Mouse (Mus musculus): ENCODE data around the gene Dclk1. TPM values are rescaled to one million over a fixed set of nuclear protein-coding genes. Genes with fewer than 3 reads are reported as not detected.
A peak's percentile ranks its signal among the peaks of the same experiment; 100 is the strongest.

Dclk1 gene
- polyA plus RNA-seq, 1 experiment from 2014 or later, result 256 TPM

DNA sequence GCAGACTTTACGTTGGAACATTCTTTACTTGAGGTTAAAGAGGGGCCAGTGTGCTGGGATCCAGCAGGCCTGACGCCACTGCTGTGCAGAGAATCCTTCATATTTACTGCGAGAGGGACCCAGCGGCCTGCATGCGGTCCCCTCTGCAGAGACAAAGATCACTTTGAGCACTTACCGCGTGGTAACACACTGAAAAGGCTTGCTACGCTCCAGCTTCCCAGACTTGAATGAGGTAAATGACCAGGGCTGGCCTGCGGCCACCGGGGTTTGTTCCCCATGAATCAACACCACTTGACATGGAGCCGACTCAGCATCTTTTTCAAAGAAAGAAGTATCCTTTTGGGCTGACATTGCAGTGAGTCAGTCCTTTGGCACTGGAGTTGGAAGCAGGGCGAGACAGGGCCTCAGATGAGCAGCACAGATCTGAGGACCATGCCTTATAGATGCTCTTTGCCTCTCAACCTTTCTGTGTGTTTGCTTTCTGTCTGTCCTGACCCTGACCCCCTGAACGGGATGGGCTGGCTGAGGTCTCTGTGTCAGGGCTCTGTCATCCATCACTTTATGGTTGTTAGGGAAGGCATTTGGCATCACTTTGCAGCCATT, 111.8 kb downstream of the Dclk1 start:
- H3K4me2 ChIP-seq (replicated peaks), result no peak overlapping the region
- no peaks in the 10 kb centered on the region for H3K36me3 ChIP-seq (replicated peaks; ENCODE audit: control insufficient read depth, insufficient read depth)
- peak overlapping the region; percentile 85 for H3K27ac ChIP-seq
- ATAC-seq (ENCODE audit: low FRiP score), result peak; percentile 44; the same call in 1 of the 2 replicates
- peak overlapping the region; percentile 41; the same call in 1 of the 2 replicates for H3K9ac ChIP-seq
- 17% methylated on average over 13 of the region's 13 CpGs for WGBS
- no peaks in the 10 kb centered on the region for H3K27me3 ChIP-seq (ENCODE audit: control insufficient read depth, insufficient read depth, low read length)
- peaks cover 55% of the 10 kb centered on the region for H3K4me1 ChIP-seq (replicated peaks; ENCODE audit: control insufficient read depth, insufficient read depth, low read length)
- no peak overlapping the region for H3K4me3 ChIP-seq (replicated peaks; ENCODE audit: low read length)
- peak; percentile 64 for DNase-seq (ENCODE audit: low spot score)
- H3K9me3 ChIP-seq (ENCODE audit: control insufficient read depth, low read length), result no peaks in the 10 kb centered on the region

DNA sequence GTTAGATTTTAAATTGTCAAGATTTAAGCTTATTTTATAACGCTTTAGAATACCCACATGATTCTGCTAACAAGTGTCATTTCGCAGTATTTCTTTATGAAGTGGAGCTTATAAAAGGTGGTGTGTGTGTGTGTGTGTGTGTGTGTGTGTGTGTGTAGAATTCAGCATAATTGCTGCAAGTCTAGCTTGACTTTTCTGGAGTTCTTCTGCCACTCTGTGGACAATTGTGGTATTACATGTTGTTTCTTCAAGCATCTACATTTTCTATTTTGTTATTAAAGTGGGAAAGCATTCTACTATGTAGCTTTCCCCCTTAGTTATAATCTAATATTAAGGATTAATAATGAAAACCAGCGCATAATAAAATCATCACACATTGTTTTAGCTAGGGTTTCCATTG, 112.6 kb downstream of the Dclk1 start:
- Histone ChIP-seq H3K9me3 (ENCODE audit: control insufficient read depth, low read length) (no peaks in the 10 kb centered on the region), H3K9ac (peak overlapping the region; percentile 25; the same call in 1 of the 2 replicates), H3K4me2 (replicated peaks) (no peak overlapping the region), H3K4me3 (replicated peaks; ENCODE audit: low read length) (no peak overlapping the region), H3K36me3 (replicated peaks; ENCODE audit: control insufficient read depth, insufficient read depth) (no peaks in the 10 kb centered on the region), H3K27ac (peak overlapping the region; percentile 85; the same call in 1 of the 2 replicates), H3K4me1 (replicated peaks; ENCODE audit: control insufficient read depth, insufficient read depth, low read length) (peaks cover 47% of the 10 kb centered on the region), H3K27me3 (ENCODE audit: control insufficient read depth, insufficient read depth, low read length) (no peaks in the 10 kb centered on the region)
- DNase-seq (ENCODE audit: low spot score) (peak; percentile 91), ATAC-seq (ENCODE audit: low FRiP score) (no peak)
- WGBS, result 16% methylated on average over 3 of the region's 3 CpGs

DNA sequence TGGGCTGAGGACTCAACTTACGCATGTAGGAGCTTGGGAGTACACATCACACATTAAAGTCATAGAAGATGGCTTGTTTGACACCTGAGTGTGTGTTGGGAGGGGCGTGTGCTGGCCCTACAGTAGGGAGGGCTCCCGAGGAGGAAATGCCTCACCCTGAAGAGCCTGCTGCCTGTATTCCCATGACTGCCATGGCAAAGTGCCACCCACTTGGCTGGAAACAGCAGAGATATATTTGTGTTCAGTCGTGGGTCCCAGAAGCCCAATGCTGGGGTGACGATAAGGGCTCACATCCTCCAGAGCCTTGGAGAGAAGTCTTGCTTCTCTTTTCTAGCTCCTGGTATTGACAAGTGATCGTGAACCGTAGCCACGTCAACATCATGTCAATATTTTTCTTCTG, 116.3 kb downstream of the Dclk1 start:
- H3K27ac ChIP-seq, result no peak overlapping the region
- no peaks in the 10 kb centered on the region for H3K9me3 ChIP-seq (ENCODE audit: control insufficient read depth, low read length)
- peaks cover 11% of the 10 kb centered on the region for H3K4me1 ChIP-seq (replicated peaks; ENCODE audit: control insufficient read depth, insufficient read depth, low read length)
- 89% methylated on average over 8 of the region's 8 CpGs for WGBS
- no peak overlapping the region for H3K4me3 ChIP-seq (replicated peaks; ENCODE audit: low read length)
- no peaks in the 10 kb centered on the region for H3K36me3 ChIP-seq (replicated peaks; ENCODE audit: control insufficient read depth, insufficient read depth)
- ATAC-seq (ENCODE audit: low FRiP score) (no peak), DNase-seq (ENCODE audit: low spot score) (no peak)
- H3K4me2 ChIP-seq (replicated peaks), result no peak overlapping the region
- H3K9ac ChIP-seq, result no peak overlapping the region
- no peaks in the 10 kb centered on the region for H3K27me3 ChIP-seq (ENCODE audit: control insufficient read depth, insufficient read depth, low read length)

DNA sequence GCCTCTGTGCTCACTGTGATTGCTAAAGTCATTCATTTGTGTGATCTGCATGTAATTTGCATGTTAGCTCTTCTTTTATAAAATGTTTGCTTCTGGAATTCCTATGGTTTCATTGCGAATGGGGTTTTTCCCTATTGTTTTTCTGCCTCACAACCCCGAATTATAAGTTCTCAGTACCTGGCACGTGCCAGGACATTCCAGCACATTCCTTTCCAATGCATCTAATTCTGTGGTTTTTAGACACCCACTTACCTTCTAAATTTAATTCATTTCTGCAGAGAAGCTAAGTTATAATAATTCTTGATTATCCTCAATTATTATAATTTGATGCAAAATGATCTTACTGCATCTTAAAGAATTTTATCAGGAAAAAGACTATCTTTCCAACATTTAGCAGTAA, 118.7 kb downstream of the Dclk1 start:
- no peak overlapping the region for H3K4me3 ChIP-seq (replicated peaks; ENCODE audit: low read length)
- H3K9ac ChIP-seq, result no peak overlapping the region
- H3K9me3 ChIP-seq (ENCODE audit: control insufficient read depth, low read length), result no peaks in the 10 kb centered on the region
- H3K4me2 ChIP-seq (replicated peaks), result no peak overlapping the region
- H3K27me3 ChIP-seq (ENCODE audit: control insufficient read depth, insufficient read depth, low read length), result no peaks in the 10 kb centered on the region
- H3K36me3 ChIP-seq (replicated peaks; ENCODE audit: control insufficient read depth, insufficient read depth), result no peaks in the 10 kb centered on the region
- DNase-seq (ENCODE audit: low spot score) (no peak), ATAC-seq (ENCODE audit: low FRiP score) (no peak)
- H3K4me1 ChIP-seq (replicated peaks; ENCODE audit: control insufficient read depth, insufficient read depth, low read length), result no peaks in the 10 kb centered on the region
- H3K27ac ChIP-seq, result no peak overlapping the region
- 89% methylated on average over 3 of the region's 3 CpGs for WGBS

DNA sequence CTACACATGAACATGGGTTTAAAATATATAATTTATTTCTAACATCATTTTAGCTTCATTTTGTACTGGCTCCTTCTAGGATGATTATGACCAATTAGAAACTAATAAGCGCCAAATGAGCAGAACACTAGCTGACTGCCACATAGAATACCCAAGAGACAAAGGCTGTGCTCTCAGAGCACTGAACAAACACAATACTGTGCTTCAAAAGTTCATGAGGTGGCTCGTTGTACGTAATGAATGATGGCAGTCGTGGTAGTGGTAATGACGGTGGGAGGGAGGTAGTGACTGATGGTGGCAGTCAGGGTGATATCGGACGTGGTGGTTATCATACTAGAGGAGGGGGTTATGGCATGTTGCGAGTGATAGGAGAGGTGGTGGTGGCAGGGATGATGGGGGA, 125.0 kb downstream of the Dclk1 start:
- Histone ChIP-seq H3K36me3 (replicated peaks; ENCODE audit: control insufficient read depth, insufficient read depth) (no peaks in the 10 kb centered on the region), H3K27ac (no peak overlapping the region), H3K9me3 (ENCODE audit: control insufficient read depth, low read length) (no peaks in the 10 kb centered on the region), H3K27me3 (ENCODE audit: control insufficient read depth, insufficient read depth, low read length) (no peaks in the 10 kb centered on the region), H3K4me1 (replicated peaks; ENCODE audit: control insufficient read depth, insufficient read depth, low read length) (no peaks in the 10 kb centered on the region), H3K4me3 (replicated peaks; ENCODE audit: low read length) (no peak overlapping the region), H3K4me2 (replicated peaks) (no peak overlapping the region), H3K9ac (no peak overlapping the region)
- 77% methylated on average over 8 of the region's 8 CpGs for WGBS
- no peak for DNase-seq (ENCODE audit: low spot score)
- no peak for ATAC-seq (ENCODE audit: low FRiP score)

DNA sequence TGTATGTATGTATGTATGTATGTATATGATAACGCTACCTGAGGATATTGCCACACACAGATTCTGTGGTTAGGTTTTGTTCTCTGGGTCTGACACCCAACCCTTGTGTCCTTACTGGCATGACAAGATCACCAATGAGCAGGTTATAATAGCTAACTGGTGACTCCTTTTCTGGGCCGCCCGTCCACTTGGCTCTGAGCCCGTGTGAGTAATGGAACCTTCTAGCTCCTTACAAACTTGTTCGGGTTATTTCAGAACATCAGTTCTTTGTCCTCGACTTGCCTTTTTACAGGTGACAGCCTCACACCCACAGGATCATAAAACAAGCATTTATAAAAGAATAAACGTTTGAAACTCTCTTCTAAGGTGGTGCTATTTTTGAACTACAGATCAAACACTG, 127.0 kb downstream of the Dclk1 start:
- ATAC-seq (ENCODE audit: low FRiP score), result no peak
- Histone ChIP-seq H3K36me3 (replicated peaks; ENCODE audit: control insufficient read depth, insufficient read depth) (no peaks in the 10 kb centered on the region), H3K27ac (no peak overlapping the region), H3K27me3 (ENCODE audit: control insufficient read depth, insufficient read depth, low read length) (no peaks in the 10 kb centered on the region), H3K4me2 (replicated peaks) (no peak overlapping the region), H3K4me1 (replicated peaks; ENCODE audit: control insufficient read depth, insufficient read depth, low read length) (peaks cover 4% of the 10 kb centered on the region), H3K9ac (no peak overlapping the region), H3K4me3 (replicated peaks; ENCODE audit: low read length) (no peak overlapping the region), H3K9me3 (ENCODE audit: control insufficient read depth, low read length) (no peaks in the 10 kb centered on the region)
- 80% methylated on average over 7 of the region's 7 CpGs for WGBS
- DNase-seq (ENCODE audit: low spot score), result no peak

DNA sequence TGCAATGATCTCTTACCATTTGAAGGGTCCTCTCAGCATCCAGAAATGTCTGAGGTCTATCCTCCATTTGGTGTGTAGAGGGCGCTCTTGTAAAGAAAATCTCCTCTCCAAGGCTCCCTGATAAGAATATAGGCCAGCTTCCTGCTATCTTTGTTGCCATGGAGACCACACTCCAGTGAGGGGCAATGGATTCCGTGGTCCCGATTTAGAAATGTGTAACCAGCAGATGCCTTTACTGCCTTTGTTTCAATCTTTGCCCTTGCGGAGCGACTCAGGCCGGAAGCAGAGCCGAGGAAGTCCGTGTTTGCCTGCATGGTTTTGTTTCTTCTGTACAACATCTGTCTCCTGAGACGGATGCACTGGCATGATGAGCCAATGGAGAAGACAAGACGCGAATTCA, 131.5 kb downstream of the Dclk1 start:
- peak overlapping the region; percentile 92 for H3K27ac ChIP-seq
- H3K4me1 ChIP-seq (replicated peaks; ENCODE audit: control insufficient read depth, insufficient read depth, low read length), result peaks cover 13% of the 10 kb centered on the region
- H3K9me3 ChIP-seq (ENCODE audit: control insufficient read depth, low read length), result no peaks in the 10 kb centered on the region
- peak overlapping the region; percentile 53 for H3K4me2 ChIP-seq (replicated peaks)
- peak; percentile 95 for ATAC-seq (ENCODE audit: low FRiP score)
- no peaks in the 10 kb centered on the region for H3K27me3 ChIP-seq (ENCODE audit: control insufficient read depth, insufficient read depth, low read length)
- DNase-seq (ENCODE audit: low spot score), result peak; percentile 89
- H3K9ac ChIP-seq, result peak overlapping the region; percentile 49
- H3K4me3 ChIP-seq (replicated peaks; ENCODE audit: low read length), result peak overlapping the region; percentile 22
- under 1% methylated on average over 11 of the region's 11 CpGs for WGBS
- H3K36me3 ChIP-seq (replicated peaks; ENCODE audit: control insufficient read depth, insufficient read depth), result no peaks in the 10 kb centered on the region

DNA sequence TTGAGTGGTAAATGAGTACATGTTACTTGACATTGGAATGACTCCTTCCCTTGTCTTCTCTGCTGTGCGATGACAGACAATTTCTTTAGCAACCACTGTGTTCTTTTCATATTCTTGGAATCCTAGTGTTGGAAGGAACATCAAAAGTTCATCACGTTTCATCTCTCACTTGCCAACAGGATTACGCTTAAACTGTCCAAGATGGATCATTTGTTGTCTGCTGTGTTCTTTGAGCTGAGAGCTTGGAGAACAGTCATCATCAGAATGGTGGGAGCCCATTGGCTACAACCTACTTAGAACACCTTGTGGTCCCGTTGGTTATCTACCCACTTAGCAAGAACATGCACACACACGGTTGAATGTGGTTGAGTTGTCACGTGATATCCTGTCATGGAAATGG, 136.4 kb downstream of the Dclk1 start:
- Histone ChIP-seq H3K4me3 (replicated peaks; ENCODE audit: low read length) (no peak overlapping the region), H3K27me3 (ENCODE audit: control insufficient read depth, insufficient read depth, low read length) (no peaks in the 10 kb centered on the region), H3K4me2 (replicated peaks) (no peak overlapping the region), H3K27ac (no peak overlapping the region), H3K36me3 (replicated peaks; ENCODE audit: control insufficient read depth, insufficient read depth) (0 out of 2 replicates have a peak, but pooled peaks cover 6% of the 10 kb centered on the region), H3K4me1 (replicated peaks; ENCODE audit: control insufficient read depth, insufficient read depth, low read length) (peaks cover 19% of the 10 kb centered on the region), H3K9me3 (ENCODE audit: control insufficient read depth, low read length) (no peaks in the 10 kb centered on the region), H3K9ac (no peak overlapping the region)
- DNase-seq (ENCODE audit: low spot score) (no peak), ATAC-seq (ENCODE audit: low FRiP score) (no peak)
- 97% methylated on average over 6 of the region's 6 CpGs for WGBS

DNA sequence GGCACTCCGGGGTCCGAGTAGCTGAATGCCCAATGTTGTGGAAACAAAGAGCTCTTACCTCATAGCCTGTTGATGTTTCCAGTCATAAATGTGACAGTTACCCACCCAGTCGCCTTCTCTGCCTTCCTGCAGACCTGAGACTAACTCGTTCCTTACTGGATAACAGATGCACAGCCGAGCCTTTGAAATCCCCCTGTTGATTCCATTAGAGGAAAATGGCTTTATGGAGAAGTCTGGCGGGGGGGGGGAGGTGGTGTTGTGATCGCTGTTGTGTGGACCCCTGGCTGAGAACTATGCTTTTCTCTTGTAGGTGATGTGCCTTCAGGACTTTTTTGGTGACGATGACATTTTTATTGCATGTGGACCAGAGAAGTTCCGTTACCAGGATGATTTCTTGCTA, 138.3 kb downstream of the Dclk1 start:
- no peaks in the 10 kb centered on the region for H3K9me3 ChIP-seq (ENCODE audit: control insufficient read depth, low read length)
- DNase-seq (ENCODE audit: low spot score) (no peak), ATAC-seq (ENCODE audit: low FRiP score) (no peak)
- H3K27ac ChIP-seq, result no peak overlapping the region
- H3K4me1 ChIP-seq (replicated peaks; ENCODE audit: control insufficient read depth, insufficient read depth, low read length), result peaks cover 6% of the 10 kb centered on the region
- H3K4me3 ChIP-seq (replicated peaks; ENCODE audit: low read length), result no peak overlapping the region
- H3K4me2 ChIP-seq (replicated peaks), result no peak overlapping the region
- H3K9ac ChIP-seq, result no peak overlapping the region
- 0 out of 2 replicates have a peak, but pooled peaks cover 6% of the 10 kb centered on the region for H3K36me3 ChIP-seq (replicated peaks; ENCODE audit: control insufficient read depth, insufficient read depth)
- 47% methylated on average over 9 of the region's 9 CpGs for WGBS
- no peaks in the 10 kb centered on the region for H3K27me3 ChIP-seq (ENCODE audit: control insufficient read depth, insufficient read depth, low read length)

DNA sequence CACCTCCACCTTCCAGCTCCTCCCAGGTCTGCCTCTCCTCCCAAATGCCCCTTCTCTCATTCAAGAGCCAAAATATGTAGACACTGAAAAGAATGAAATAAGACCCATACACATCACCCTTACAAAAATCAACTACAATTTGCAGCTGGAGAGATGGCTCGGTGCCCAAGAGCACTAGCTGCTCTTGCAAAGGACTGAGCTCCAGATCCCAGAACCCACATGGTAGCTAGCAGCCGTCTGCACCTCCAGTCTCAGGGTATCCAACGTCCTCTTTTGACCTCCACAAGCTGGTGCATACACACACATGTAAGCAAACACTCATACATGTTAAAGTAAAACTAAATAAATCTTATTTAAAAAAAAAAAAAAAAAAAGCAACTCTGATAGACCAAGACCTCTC, 150.4 kb downstream of the Dclk1 start:
- H3K4me2 ChIP-seq (replicated peaks), result no peak overlapping the region
- H3K27me3 ChIP-seq (ENCODE audit: control insufficient read depth, insufficient read depth, low read length), result no peaks in the 10 kb centered on the region
- H3K4me1 ChIP-seq (replicated peaks; ENCODE audit: control insufficient read depth, insufficient read depth, low read length), result peaks cover 13% of the 10 kb centered on the region
- DNase-seq (ENCODE audit: low spot score) (no peak), ATAC-seq (ENCODE audit: low FRiP score) (no peak)
- no peak overlapping the region for H3K27ac ChIP-seq
- H3K9me3 ChIP-seq (ENCODE audit: control insufficient read depth, low read length), result no peaks in the 10 kb centered on the region
- peaks cover 2% of the 10 kb centered on the region; the same call in 1 of the 2 replicates for H3K36me3 ChIP-seq (replicated peaks; ENCODE audit: control insufficient read depth, insufficient read depth)
- 84% methylated on average over 3 of the region's 3 CpGs for whole genome bisulfite sequencing
- H3K4me3 ChIP-seq (replicated peaks; ENCODE audit: low read length), result no peak overlapping the region
- no peak overlapping the region for H3K9ac ChIP-seq

Measured in hindbrain, embryonic 14.5 days (tissue).